Mouse (Mus musculus): ENCODE measurements around the gene Slc10a7. TPM values are rescaled to one million over a fixed set of nuclear protein-coding genes. Genes with fewer than 3 reads are reported as not detected.
"Not testable (repeated sequence)": the region's sequence is repeated elsewhere in the genome, so short reads cannot be mapped to it uniquely, and the experiment has no call there.

Gene Slc10a7
- total RNA-seq, 2 experiments from 2014 or later, result 15.8 to 24.0 TPM

DNA sequence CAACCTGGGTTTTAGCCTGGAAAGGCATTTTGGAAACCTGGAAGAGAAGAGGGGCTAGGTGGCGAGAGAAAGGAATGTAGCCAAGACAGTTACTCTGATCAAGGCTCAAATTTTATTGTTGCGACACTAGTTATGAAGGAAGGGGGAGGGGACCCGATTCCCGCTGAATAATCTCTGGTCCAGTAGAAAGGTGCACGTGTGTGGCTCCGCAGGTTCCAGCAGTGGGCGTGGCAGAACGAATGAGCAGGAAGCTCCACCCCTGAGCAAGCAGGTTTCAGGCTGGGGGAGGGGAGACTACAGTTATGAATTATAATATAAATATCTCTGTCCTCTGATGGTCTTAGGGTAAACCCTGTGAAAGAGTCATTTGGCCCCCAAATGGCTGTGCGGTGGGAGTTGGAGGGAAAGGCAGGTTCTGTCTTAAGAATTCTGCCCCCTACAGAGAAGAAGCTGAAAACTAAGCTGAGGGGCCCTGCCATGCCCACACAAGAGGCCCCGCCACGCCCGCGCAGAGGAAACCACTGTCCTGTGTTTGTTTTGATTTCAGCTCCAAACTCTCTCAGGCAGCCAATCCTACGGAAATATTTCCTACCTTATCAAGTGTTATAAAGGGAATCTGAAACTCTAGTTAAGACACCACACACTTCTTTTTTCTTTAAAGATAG is 36.1 kb downstream of the Slc10a7 start:
- DNase-seq, result not testable (repeated sequence)

DNA sequence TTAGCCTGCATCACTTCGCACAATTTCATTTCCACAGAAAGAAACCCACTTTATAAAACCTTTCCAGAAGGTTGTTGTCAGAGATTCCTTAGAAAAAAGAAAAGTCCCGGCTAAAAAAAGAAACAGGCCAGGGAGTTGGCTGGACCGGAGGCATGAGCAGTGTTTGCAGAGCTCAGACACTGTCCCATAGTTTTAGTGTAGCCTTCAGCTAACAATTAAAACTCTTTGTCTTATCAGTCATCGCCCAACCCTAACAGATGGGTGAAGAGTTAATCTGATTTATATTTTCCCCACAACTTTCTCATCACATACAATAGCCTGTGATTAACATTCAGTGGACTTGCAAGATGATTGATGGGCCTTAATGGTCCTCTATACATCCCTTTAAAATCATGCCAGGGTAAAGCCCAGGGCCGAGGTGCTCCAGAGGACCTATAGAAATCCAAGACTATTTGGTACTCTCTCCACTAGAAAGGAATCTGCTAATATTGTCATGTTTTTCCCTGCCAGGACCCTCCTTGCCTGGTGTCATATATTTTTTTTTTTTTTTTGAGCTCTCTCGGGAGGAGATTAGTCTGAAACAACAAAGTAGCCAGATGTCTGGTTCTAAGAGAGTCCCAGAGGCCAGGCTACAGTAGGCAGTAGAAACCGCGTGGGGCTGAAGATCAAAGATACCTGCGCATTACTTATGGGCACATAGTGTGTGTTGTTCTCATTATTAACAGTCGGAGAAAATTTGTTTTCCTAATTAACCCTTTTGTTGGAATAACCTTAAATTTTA is 41.0 kb downstream of the Slc10a7 start:
- DNase-seq, result no peak

GRCm38 (mm10) chr8:78550752-78551134 is 41.6 kb downstream of the Slc10a7 start:
- DNase-seq, result no peak

DNA sequence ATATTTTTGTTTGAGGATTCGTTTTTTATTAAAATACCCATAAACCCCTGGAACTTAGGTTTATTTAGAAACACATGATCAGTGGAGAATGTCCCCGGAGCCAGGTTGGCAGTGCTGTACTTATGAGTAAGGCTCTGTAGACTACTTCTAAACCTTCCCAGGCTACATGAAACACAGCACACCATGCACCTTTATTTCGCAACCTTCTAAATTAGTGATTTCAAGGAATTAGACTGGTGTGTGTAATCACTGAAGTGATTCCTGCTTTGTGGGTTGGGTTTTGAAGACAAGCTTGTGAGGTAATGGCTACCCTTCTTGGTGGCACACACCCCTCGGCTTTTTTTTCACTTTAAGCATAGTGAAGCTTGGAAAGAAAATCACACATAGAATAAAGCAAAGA is 46.7 kb downstream of the Slc10a7 start:
- no peak for DNase-seq

GRCm38 (mm10) chr8:78556773-78557434 is 47.8 kb downstream of the Slc10a7 start:
- no peak for DNase-seq

GRCm38 (mm10) chr8:78561620-78562019 is 52.5 kb downstream of the Slc10a7 start:
- DNase-seq, result no peak

- no peak for DNase-seq
These were observed 54.4 kb downstream of the Slc10a7 start for GRCm38 (mm10) chr8:78563466-78564058.

GRCm38 (mm10) chr8:78564200-78564599 is 55.1 kb downstream of the Slc10a7 start:
- DNase-seq, result no peak

- DNase-seq, result no peak
These were observed 59.0 kb downstream of the Slc10a7 start for GRCm38 (mm10) chr8:78568196-78568595.

DNA sequence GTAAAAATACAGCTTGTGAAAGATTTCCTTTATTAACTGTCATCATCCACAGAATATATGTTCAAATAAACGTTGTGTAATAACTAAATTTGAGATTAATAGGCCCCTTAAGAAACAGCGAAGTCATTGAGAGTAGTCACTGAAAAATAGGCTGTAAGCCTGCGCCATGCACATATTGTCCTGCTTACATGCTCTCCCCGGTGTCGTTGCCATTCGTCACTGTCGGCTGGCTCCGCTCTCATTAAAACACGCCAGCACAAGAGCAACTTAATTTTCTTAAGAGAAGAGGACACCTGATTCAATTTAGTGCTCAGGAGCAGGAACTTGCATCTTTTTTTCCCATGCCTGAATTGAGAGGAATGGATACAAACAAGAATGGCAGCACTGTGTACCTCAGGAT is 62.4 kb downstream of the Slc10a7 start:
- DNase-seq, result no peak

DNA sequence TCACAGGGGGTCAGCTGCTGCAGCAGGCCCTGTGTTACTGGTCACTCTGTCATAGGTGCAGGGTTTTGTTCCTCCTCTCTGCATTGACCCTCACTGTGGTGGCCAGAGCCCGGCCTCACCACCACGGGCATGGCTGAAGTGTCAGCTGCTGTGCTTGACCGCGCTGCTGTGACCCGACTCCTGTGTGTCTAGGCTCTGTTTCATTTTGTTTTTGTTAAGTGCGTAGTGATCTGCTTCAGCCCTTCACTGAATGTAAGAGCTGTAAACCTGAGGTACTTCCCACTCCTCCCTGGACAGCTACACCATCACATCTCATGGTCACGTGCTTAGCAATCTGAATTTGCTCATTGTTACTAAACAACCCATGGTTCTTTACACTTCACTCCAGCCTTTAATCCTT is 65.1 kb downstream of the Slc10a7 start:
- no peak for DNase-seq

DNA sequence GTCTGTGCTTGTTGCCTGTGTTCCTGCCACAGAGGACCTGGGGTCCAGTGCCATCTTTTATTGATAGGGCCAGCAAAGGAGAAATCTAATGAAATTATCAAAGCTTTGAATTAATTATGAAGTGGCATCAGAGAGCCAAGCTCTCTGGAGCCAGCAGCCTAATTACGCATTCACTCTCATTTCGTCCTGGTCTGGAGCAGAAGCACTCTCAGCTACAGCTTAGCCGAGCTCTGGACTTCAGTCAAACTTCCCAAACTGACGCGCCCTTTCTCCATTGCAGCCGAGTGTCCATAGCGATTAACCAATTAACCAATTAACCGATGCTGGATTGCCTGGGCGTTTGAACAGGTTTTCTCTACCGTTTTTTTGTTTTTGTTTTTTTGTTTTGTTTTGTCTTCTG is 68.4 kb downstream of the Slc10a7 start:
- DNase-seq, result no peak

- no peak for DNase-seq
These were observed 68.9 kb downstream of the Slc10a7 start for GRCm38 (mm10) chr8:78578036-78578435.

GRCm38 (mm10) chr8:78584011-78584776 is 75.0 kb downstream of the Slc10a7 start:
- DNase-seq, result no peak

- DNase-seq, result no peak
These were observed 75.7 kb downstream of the Slc10a7 start for GRCm38 (mm10) chr8:78584863-78585262.

DNA sequence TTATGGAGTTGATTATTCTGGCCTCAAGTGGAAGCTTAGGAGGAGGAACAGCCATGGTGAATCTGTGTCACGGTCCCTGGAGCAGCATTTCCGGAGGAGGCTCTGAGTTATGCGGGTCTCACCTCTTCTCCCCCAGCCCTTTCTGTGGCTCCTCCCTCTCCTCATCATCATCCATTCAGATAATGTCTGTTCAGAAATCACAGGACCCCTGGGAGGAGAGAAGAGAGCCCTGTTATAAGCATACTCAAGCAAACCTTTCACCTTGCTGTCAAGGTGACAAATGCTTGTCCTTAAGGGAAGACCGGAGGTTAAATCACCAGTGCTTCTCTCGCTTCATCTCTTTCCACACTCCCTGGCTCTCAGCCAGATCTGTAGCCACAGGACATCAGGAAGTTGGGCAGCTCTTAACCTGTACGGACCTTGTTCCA is 86.3 kb downstream of the Slc10a7 start:
- DNase-seq, result peak; percentile 46 to 47

DNA sequence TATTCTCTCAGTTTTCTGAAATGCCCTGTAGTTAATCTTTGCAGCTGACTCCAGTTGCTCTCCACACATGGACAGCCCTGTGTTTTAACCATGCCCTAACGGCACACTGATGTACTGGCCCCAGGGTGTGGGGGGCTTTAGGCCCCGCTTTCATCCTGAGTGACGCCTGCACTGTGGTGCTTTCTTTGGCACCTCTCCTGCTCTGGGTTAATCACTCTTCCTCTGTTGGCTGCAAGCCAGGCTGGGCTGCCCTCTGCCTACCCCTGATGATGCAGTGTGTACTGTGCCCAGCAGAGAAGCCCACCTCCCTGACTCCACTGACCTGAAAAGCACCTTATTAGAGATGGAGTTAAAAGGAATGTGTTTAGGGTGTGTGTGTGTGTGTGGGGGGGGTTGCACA is 89.1 kb downstream of the Slc10a7 start:
- peak; percentile 46 to 54 for DNase-seq

- DNase-seq, result no peak
These were observed 93.9 kb downstream of the Slc10a7 start for GRCm38 (mm10) chr8:78603084-78603483.

GRCm38 (mm10) chr8:78604426-78604825 is 95.3 kb downstream of the Slc10a7 start:
- DNase-seq, result peak; percentile 50 to 59

DNA sequence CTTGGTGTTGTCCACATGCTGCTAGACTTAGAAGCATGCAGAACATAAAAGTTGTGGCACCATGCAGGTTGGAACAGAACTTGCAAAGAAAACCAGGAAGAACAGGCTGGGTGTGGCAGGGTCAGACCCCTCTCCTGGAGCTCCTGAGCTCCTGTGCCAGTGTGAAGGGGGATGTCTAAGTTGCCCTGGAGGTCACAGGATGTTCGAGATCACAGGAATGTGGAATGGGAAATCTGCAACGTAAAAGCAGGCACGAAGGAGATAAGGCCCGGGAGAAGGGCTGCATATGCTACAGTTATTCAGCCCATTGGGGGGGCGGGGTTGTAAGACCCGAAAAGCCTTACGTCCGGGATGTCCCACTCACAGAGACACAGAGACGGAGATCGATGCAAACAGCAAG is 100.2 kb downstream of the Slc10a7 start:
- DNase-seq, result no peak

- no peak for DNase-seq
These were observed 101.9 kb downstream of the Slc10a7 start for GRCm38 (mm10) chr8:78611019-78611418.

DNA sequence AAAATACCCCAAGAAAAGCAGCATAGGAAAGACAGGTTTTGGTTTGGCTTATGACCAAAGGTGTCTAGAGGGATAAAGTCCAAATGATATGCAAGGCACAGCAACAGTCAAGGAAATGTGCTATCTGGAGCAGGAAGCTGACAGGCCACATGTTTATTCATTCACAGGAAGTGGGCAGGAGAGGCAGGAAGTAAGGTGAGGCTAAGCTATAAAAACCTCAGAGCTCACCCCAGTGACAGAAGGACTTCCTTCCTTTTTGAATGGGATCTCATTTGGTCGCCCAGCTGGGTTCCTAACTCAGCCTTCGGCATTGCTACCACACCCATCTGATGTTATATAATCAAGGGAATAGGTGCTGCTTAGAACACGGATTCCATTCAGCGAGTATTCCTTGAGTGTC is 113.2 kb downstream of the Slc10a7 start:
- no peak for DNase-seq

All from adrenal gland, postnatal 36 days (tissue).